Mouse (Mus musculus) lung, adult 2 months (tissue): ENCODE data around the gene Trip4.

Source experiments
- CTCF ChIP-seq: fragments of 200-500 bp; IDR thresholded peaks from 2 replicates; pipeline ENCODE4 v1.5.1; 2011; ENCODE audit warnings: mild to moderate bottlenecking, low read length, control low read depth; ENCODE audit not compliant: insufficient read depth
- POLR2A ChIP-seq: fragments of 200-500 bp; IDR thresholded peaks from 2 replicates; pipeline ENCODE4 v1.6.1; 2011; ENCODE audit warnings: low read depth, mild to moderate bottlenecking, control low read depth, low read length, borderline replicate concordance; ENCODE audit errors: extremely low read depth

DNA sequence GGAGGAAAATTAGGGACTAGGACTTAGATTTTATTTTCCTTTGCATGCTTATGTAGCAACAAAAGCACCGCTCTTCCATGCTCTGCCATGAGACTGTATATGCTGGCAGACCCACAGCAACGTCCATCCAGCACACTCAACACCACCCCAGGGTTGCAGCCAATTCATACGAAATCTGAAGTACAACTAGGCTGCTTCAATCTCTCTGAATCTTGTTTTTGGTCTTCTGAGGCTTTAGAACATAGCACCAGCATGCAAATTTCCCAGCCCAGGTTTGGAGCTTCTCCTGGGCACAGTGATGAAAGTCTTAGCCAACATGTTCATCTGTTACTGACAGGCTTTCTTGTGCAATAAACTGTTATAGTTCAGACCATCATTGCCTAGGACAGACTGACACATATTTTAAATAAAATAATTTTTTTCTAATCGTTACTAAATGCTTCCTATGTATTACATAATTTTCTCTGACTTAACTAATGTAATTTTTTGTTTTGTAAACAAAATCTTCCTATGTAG, 120.7 kb downstream of the Trip4 start:
- TF ChIP-seq CTCF, result no peak
- no peak for TF ChIP-seq POLR2A
